Mouse (Mus musculus) layer of hippocampus, adult 9-11 months (tissue): ENCODE measurements at regions not wholly inside any gene's neighbourhood (a gene's known extent, or its start where the extent isn't known, plus 50 kb on each side); places are given as distances from the start of the nearest gene placed in this dataset.

Source experiments
- DNase-seq: peaks from one replicate; pipeline ENCODE4 v3.0.0; 2022

DNA sequence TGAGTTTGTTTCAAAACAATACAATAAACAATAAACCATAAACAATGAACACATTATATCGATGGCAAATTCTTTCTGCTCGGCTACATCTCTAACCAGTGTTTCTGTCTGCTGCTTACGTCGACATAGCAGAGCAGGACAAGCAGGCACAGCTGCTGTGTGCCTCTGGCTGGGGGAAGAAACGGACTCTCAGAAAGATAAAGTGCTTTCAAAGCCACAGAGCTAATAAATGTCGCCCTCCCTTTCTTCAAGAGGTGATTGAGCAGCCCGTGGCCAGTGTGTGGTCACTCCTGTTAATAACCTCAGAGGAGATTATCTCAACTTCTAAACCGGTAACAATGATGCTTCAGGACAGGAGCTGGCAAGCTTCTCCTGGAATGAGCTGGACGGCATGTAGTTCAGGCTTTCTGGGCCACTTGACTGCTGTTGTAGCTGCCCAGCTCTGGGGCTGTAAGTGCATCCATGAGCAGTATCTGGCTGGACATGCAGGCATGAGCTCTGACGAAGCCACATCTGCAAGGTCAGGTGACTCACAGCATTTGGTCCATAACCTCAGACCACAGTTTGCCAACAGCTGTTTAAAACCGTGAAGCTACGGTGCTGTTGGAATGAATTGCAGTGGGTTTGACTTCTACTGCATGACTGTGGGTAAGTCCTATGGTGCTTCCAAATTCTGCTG is 55.6 kb downstream of the Evx1 start:
- no peak for DNase-seq

DNA sequence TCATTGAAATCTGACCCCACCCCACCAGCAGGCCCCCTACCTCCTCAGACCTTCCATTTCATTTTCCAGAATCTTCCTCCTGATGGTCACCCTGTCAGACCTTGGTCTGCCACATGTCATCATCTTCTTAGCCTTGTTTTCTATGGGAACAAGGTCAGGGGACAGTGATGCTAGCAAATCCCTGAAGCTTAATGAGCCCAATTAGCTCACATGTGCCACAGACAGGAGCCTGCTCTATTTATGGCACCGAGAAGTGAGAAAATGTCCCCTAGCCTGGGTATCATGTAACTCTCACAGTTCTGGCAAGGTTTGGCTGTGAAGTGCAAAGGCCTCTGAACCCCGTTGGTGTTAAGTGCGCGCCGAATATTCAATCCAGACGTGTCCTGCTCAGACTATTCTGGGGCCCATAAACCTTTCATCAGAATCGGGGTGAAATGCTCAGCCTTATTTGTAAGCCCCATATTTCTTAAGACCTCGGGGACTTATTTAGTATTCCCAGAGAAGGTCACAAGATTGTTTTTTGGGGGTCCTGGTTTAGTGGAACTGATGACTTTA is 57.6 kb downstream of the Evx1 start:
- no peak for DNase-seq

GRCm38 (mm10) chr6:52379146-52379545 is 65.8 kb downstream of the Evx1 start:
- no peak for DNase-seq

GRCm38 (mm10) chr6:52379588-52379987 is 66.3 kb downstream of the Evx1 start:
- no peak for DNase-seq

DNA sequence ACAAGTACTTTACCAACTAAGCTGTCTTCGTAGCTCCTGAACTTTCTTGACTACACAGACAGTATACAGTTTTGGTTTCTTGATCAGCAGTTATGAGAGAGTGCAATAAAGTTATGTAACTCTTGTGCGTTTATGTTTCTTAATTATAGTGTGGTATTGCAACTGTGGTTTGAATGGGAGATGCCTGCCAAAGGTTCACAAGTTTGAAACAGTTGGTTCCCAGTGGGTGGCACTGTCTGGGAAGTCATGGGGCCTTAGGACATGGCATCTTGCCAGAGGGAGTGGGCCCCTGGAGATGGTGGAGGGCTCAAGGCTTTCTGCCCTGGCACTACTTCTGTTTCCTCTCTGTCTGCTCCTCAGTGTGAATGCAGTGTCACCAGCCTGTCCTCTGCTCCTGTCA is 71.7 kb downstream of the Evx1 start:
- no peak for DNase-seq

- no peak for DNase-seq
Measured at GRCm38 (mm10) chr6:52401404-52401803, 88.1 kb downstream of the Evx1 start.

DNA sequence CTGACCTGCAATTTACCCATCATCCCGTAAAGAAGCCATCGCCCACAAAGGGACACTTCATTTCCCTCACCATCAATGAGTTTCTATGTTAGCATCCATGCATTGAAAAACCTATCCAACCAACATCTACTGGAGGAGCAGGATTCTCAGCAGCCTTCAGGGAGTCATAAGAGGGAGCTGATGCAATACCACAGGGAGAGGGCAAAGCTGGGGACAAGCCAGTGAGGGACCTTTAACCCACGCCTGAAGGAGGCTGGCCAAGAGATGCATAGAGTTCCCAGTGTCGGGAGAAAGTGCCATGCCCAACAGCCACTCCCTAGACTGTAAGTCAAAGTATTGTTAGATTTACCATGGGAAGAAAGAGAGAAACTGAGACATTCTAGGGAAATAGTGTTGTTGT is 96.7 kb downstream of the Evx1 start:
- DNase-seq, result no peak

DNA sequence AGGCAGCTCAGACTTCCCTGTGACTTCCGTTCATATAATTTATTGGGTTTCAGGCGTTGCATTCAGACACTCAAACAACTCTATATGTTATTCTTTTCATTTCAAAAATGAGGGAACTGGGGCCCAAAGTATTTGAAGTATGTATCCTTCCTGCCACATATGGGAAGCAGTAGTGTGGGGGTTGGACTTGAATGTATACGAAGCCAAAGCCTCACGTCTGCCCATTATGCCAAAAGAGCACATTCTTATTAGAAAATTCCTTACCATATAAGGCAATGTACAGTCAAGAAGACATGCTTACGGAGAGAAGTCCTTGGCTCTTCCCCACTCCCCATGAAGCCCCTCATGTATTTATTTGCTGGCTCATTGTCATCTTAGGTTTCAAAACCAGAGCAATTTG is 97.4 kb downstream of the Evx1 start:
- DNase-seq, result no peak

DNA sequence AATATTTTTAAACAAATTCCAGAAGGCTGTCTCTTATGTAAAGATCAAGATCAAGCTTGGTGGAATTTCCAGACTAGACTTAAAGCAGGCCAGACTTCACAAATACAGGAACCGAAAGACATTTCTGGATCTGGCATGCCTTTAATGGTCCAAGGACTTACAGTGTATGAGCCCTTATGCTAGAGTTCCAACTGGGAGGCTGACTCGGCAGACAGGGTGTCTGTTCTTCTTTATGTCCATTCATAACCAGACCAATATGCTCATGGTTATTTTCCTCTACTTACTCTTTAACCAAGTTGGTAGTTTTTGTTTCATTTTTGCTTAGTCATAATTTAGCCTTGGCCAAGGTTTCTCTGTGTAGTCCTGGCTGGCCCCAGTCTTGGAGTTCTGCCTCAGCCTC is 98.0 kb downstream of the Evx1 start:
- no peak for DNase-seq

DNA sequence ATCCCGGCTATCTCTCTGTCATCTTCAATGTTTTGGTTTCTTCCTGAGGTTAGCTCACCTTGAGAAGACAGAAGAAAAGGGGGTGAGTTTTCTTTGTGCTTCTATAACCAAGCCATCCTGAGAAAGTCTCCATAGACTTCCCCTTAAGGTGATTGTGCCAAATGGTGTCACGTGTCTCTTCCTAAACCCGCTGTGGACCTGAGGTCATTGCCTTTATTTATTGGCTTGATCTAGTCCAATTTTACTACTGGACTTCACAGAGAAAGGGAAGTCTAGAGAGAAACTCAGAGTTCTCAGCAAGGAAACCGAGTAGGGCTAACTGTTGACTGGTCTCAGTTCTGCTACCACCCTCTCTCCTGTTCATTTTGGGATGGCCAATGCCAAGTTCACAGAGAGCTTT is 100.3 kb downstream of the Evx1 start:
- DNase-seq, result no peak

DNA sequence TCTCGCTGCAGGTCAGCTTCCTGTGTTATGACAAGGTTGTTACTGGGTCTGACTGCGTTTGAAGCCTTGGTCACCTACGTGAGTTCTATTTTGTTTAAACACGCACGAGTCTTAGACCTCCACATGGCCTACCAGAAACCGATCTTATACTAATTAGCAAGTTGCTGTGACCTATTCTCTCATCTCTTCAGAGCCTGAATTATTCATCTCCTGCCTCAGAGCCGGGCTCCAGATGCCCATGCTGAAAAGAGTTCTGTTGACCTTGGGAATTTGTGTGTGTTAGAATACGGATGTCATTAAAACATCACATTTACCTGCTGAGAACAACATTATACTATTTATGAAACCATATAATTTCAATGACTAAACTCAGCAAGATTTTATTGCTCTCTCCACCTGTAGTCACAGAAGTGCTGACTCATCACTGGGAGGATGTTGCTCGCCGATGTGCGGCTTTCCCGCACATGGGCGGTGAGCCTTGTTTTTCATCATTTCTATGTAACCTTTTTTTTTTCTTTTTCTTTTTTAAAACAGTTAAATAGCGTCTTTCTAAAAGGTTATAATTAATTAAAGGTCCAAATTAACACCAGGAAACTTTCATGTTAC is 102.1 kb downstream of the Evx1 start:
- no peak for DNase-seq

GRCm38 (mm10) chr6:52416491-52416890 is 103.2 kb downstream of the Evx1 start:
- DNase-seq, result no peak

GRCm38 (mm10) chr6:52417439-52418124 is 104.3 kb downstream of the Evx1 start:
- peak; percentile 6 for DNase-seq

DNA sequence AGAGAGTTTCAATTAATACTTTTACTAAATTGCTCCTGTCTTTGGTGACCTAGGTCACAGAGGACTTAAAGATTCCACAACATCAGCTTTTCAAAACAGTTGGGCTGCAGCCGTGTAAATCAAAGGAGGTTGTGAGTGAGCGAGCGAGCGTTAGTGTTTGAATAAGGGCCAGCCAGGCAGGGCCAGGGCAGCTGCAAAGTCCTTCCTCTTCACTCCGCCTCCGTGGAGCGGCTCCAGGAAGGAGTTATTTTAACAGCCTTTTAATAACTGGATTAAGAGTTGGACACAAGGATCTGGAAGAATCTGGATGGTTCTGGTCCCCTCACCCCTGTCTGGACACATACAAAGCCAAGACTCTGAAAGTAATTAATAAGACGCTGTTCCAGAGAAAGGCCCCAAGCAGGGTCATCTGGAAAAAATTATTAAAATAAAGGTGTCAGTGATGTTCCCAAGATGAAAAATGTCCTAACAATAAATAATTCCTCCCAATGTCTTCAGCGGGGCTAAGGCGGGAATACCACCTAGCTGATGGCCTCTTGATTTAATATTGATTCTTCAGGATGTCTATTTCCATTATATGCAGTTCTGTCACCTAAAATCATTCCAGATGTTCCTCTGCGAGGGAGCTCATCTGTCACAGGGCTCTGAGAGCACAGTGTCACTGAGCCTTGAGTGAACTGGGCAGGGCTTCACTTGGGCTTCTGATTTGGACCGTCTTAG is 105.3 kb downstream of the Evx1 start:
- DNase-seq, result no peak

DNA sequence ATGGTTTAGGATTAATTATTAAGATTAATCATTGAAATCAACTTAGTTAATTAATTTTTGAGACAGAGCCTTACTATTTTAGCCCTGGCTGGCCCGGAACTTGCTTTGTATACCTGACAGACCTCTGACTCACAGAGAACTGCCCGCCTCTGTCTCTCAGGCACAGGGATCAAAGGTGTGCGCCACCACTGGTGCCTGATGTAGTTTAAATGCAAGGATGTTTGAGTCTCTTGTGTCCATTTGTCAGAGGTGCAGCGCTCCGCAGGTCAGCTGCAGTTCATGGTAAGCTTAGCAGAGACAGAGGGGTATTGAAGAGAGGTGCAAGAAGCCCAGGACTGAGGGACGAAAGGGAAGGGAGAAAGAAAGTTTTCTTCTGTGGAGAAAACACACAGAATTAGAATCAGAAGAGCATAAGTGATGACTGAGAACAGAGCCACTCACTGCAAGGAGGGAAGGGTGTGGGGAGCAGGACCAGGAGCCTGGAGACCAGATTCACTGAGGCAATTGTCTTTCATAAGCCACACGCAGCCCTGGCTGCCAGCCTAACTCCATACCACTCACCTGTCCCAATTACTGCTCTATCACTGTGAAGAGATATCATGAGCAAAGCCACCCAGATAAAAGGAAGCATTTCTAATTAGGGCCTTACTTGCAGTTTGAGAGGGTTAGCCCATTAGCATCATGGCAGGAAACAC is 107.1 kb downstream of the Evx1 start:
- DNase-seq, result no peak

DNA sequence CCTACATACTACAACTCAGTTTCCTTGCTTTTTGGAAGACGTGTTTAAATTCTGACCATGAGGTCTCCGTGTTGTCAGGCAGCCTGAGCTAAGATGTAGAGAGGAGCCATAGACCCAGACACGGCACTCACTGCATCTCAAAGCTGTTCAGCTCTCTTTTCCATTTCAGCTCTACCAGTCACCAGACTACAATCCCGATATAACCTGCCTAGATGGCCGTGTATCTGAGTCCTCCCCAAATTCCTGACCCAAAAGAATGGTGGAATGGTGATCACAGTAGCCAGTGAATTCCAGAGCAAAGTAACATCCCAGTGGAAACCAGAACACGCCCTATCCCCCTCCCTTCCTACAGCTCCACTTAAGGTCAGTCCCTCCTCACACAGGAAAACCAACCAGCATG is 108.5 kb downstream of the Evx1 start:
- no peak for DNase-seq

DNA sequence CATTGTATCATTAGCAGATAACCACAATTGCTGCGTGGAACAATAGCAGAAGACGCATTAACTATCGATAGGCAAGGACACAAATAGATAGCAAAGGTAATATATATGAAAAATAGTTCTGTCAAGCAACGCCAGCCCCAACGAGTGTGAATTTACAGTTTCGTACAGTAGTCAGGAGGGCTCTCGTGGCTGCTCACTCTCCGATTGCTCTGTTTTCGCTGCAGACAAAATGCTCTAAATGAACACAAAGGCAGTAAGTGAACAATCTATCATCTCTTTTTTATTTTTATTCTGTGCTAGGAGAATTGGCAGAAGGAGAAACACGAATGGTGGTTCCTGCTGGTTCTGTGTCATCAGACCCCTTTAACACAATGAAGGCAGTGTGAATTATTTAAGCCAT is 109.4 kb downstream of the Evx1 start:
- DNase-seq, result no peak

DNA sequence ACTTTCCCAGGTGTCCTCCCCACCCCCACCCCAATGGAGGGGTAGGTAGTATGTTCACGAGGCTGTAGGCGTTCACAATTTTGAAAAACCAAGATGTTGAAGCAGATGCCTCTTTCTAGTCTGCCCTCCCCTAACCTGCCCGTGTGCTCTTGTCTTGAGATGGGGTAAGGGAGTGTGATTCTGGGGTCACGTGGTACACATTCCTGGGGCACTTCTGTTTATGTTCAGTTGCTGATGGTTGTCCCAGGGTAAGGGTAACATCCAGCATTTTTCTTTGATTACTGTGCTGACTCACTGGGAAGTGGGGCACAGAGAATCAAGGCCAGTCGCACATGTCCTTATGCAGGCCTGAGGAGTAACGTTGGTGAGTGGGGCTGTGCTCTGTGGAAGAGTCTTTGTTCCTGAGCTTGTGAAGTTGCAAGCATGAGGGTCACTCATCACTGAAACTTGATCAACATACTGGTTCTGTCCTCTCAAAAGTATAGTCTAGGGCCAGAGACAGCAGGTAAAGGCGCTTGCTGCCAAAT is 110.3 kb downstream of the Evx1 start:
- DNase-seq, result no peak

DNA sequence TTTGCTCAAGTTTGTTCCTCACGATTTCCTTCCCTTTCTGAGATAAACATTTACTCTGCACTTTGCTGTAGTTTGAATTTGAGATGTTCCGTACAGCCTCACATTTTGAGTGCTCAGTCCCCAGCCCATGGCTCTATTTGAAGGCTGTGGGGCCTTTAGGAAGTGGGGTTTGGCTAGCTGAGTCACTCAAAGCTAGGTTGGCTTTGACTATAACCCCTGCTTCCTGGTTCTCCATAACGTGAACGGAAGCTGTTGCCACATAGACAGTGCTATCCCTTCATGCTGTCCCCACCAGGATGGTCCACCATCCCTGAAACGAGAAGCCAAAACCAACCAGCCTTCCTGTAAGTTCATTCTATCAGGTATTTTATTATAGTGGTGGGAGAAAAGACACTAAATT is 111.1 kb downstream of the Evx1 start:
- DNase-seq, result no peak

DNA sequence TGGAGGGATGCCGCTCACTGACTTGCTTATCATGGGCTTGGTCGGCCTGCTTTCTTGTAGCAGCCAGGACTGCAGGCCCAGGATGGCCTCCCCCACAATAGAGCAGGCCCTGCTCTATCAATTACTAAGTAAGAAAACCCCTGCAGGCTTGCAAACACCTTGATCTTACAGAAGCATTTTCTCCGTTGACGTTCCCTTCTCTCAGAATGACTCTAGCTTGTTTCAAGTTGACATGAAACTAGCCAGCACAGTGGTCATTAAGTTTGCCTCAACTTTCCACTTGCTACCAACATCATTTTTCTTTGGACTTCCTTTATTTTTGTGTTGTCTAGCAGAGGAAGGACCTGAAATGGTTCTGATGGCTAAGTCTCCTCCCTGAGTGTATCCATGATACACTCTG is 111.8 kb downstream of the Evx1 start:
- no peak for DNase-seq

GRCm38 (mm10) chr6:52428489-52429203 is 115.3 kb downstream of the Evx1 start:
- no peak for DNase-seq

DNA sequence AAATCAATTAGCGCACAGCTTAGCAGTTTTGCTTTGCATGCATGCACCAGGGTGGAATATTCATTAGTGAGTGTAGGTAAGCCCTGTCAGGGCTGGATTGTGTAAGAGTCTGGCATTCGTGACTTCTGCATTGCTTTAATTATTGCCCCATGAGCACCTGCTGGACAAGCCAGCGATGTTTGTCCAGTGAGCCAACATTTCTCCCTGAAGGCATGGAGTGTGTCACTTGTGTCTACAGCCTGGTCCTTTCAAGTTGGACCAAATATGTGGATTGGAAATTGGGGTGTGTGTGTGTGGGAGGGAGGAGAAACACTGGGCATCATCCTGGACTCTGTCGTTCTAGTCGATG is 115.9 kb downstream of the Evx1 start:
- DNase-seq, result no peak
